Mouse (Mus musculus) heart, adult 2 months (tissue): ENCODE data around the gene Pde4d. TPM values are rescaled to one million over a fixed set of nuclear protein-coding genes. Genes with fewer than 3 reads are reported as not detected.

Source experiments
- DNase-seq, 2 experiments: peaks; one replicate each; pipeline ENCODE4 v3.0.0; 2021
- H3K27ac ChIP-seq: fragments of 200-600 bp; 2 replicates; pipeline ENCODE4 v1.8.1; 2022
- H3K27me3 ChIP-seq: fragments of 200-500 bp; 2 replicates; pipeline ENCODE4 v1.6.1; 2012; ENCODE audit warnings: mild to moderate bottlenecking, low read length, inconsistent platforms, mixed read lengths; ENCODE audit not compliant: control insufficient read depth, insufficient read depth
- H3K36me3 ChIP-seq: fragments of 200-500 bp; 2 replicates; pipeline ENCODE4 v1.6.1; 2012; ENCODE audit warnings: low read length, inconsistent platforms; ENCODE audit not compliant: control insufficient read depth, insufficient read depth
- H3K4me1 ChIP-seq: fragments of 200-500 bp; 2 replicates; pipeline ENCODE4 v1.6.1; 2011; ENCODE audit warnings: low read length; ENCODE audit not compliant: control insufficient read depth, insufficient read depth
- H3K4me3 ChIP-seq: fragments of 200-600 bp; 2 replicates; pipeline ENCODE4 v1.8.1; 2022
- H3K79me2 ChIP-seq: fragments of 200-500 bp; replicated peaks from 2 replicates; pipeline ENCODE4 v1.6.1; 2012; ENCODE audit warnings: mild to moderate bottlenecking, inconsistent platforms, low read length, moderate library complexity, mixed read lengths; ENCODE audit not compliant: control insufficient read depth, insufficient read depth
- H3K9ac ChIP-seq: fragments of 200-500 bp; 2 replicates; pipeline ENCODE4 v1.6.1; 2012; ENCODE audit warnings: low read depth, mild to moderate bottlenecking, control low read depth, inconsistent platforms, low read length, mixed read lengths
- CTCF ChIP-seq: fragments of 200-600 bp; IDR thresholded peaks from 2 replicates; pipeline ENCODE4 v1.8.1; 2022; ENCODE audit warnings: antibody characterized with exemption, mild to moderate bottlenecking, moderate library complexity
- EP300 ChIP-seq: fragments of 200-500 bp; IDR thresholded peaks from 2 replicates; pipeline ENCODE4 v1.6.1; 2011; ENCODE audit warnings: low read depth, low read length, control low read depth; ENCODE audit not compliant: insufficient read depth
- POLR2A ChIP-seq: fragments of 200-500 bp; IDR thresholded peaks from 2 replicates; pipeline ENCODE4 v1.6.1; 2011; ENCODE audit warnings: mild to moderate bottlenecking, low read depth, low read length, control low read depth; ENCODE audit not compliant: insufficient read depth
- whole genome bisulfite sequencing: fragments of 180-500 bp; shearing (Covaris S2); methylation state at CpG from one replicate; pipeline ENCODE4 v1.1.7; 2018; 5-methylcytosine and 5-hydroxymethylcytosine counted together
- intact Hi-C: fragments of 180-260 bp; cut with DNase I; formaldehyde crosslinking; loops from one replicate; pipeline ENCODE4 v1.15.1; 2025
- polyA plus RNA-seq: library from polyadenylated mRNA; depleted of rRNA; stranded (reverse); fragments of >200 nt; gene quantifications from 2 replicates; pipeline ENCODE4 v1.2.3, GENCODE M21; 2012
- total RNA-seq, 2 experiments: library from RNA; stranded (reverse); gene quantifications; 2 replicates each; pipeline ENCODE4 v1.2.3; 2021

Pde4d gene
- total and polyA plus RNA-seq, 3 experiments = 11.5 to 40.1 (median 38.1) TPM

DNA sequence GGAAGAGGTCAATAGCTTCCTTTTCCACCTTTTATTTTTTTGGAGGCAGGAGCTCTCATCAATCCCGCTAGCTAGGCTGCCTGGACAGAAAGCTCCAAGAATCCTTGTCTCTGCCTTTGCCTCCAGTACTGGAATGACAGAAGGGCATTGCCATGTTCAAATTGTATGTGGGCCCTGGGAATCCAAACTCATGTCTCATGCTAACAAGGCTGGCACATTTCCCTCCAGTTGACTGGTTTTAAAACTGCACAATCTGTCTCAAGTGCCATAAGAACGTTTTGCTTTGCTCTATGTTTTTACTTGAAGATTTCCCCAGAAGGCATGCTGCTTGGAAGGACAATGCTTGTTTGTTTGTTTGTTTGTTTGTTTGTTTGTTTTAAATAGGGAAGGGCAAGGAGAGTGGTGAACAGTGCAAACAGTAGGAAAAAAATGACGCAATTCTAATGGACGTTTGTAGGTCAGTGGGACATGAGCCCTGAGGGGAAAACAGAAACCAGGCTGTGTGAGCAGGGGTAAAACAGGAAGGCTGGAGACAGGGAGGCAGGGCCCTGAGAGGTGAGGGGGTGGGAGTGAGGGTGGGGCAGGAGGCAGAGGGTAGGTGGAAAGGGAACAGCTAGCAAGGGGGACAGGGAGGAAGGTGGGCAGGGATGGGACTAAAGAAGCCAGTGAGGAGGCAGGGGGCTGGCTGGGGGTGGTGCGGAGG lies 784.3 kb downstream of the Pde4d start:
- Histone ChIP-seq H3K4me1 (peaks cover 4% of the 10 kb centered on the region), H3K79me2 (no peaks in the 10 kb centered on the region), H3K27ac (no peak overlapping the region), H3K27me3 (no peaks in the 10 kb centered on the region), H3K4me3 (no peak overlapping the region), H3K9ac (no peak overlapping the region), H3K36me3 (no peaks in the 10 kb centered on the region)
- WGBS = 47% methylated on average over 5 of the region's 5 CpGs
- TF ChIP-seq EP300 = no peak
- no peak for TF ChIP-seq POLR2A
- TF ChIP-seq CTCF = no peak
- intact Hi-C loops = loop anchor here (5.0 kb wide), 1 partner anchor 498 kb away; no protein-coding TSS in a partner anchor
- DNase-seq = no peak

DNA sequence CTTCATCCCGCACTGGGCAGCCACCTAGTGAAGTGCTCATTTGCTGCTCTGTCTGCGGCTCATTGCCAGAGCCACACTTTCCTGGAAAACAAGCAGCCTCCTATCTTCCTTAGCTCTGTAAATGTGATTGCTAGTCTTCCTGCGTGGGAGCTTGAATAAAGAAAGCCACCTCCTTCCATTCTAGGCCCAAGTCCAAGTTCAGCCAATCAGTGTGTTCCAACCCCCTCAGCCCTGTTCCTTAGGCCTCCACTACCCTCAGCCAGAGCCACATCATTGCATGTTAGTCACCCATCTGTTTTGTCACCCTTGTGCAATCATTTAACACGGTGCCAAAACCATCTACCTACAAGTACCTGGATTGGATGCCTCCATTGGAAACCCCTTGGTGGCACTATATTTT lies 786.3 kb downstream of the Pde4d start:
- Histone ChIP-seq H3K4me3 (no peak overlapping the region), H3K9ac (no peak overlapping the region), H3K79me2 (no peaks in the 10 kb centered on the region), H3K27ac (no peak overlapping the region), H3K27me3 (no peaks in the 10 kb centered on the region), H3K4me1 (peaks cover 4% of the 10 kb centered on the region), H3K36me3 (no peaks in the 10 kb centered on the region)
- no peak for TF ChIP-seq POLR2A
- peak in 1 of 2 experiments; percentile 22 for DNase-seq
- WGBS = 29% methylated on average over 4 of the region's 4 CpGs
- intact Hi-C loops = loop anchor here (5.0 kb wide), 1 partner anchor 91 kb away; no protein-coding TSS in a partner anchor

DNA sequence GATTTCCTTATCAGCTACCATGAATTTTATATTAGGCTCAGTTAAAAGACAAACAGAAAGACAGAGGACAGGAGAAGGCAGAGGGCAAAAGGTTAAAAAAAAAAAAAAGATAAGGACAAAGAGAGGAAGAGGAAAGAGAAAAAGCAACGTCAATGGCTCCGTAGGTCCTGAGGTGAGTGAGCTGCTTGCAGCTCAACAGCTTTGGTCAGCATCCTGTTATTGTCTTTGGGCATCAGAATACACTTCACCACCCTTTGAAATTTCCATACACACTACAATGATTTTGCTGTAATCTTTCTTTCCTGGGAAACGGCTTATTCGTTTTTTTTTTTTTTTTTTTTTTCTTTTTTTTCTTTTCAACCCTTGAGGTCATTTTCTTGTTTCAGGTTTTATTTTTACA lies 788.9 kb downstream of the Pde4d start:
- Histone ChIP-seq H3K27me3 (no peaks in the 10 kb centered on the region), H3K4me3 (no peak overlapping the region), H3K9ac (no peak overlapping the region), H3K79me2 (no peaks in the 10 kb centered on the region), H3K4me1 (peaks cover 3% of the 10 kb centered on the region), H3K36me3 (no peaks in the 10 kb centered on the region), H3K27ac (no peak overlapping the region; the same call in 1 of the 2 replicates)
- no peak for TF ChIP-seq POLR2A
- no peak for TF ChIP-seq EP300
- TF ChIP-seq CTCF = no peak
- intact Hi-C loops = loop anchor here (5.0 kb wide), 1 partner anchor 89 kb away; no protein-coding TSS in a partner anchor
- DNase-seq = no peak
- 34% methylated on average over 4 of the region's 4 CpGs for WGBS

DNA sequence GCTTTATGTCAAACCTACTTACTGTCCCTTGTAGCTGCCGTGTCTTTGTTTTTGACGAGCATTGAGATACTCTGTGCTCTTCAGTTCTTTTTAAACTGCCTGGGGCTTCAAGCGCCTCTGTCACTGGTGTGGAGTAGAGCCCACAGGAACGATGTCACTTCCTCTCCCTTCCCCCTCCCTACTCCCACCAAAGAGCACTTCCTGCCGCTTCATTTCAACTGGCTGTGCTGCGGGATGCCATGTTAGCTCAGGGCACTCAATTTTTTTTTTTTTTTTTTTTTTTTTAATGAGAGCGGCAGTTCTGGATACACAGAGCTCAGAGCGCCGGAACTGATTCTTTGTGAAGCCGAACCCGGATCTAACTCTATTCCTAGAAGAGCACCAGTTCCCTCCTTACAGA lies 789.5 kb downstream of the Pde4d start:
- peaks cover 3% of the 10 kb centered on the region for H3K4me1 ChIP-seq
- H3K27me3 ChIP-seq = no peaks in the 10 kb centered on the region
- no peaks in the 10 kb centered on the region for H3K36me3 ChIP-seq
- H3K79me2 ChIP-seq = no peaks in the 10 kb centered on the region
- H3K9ac ChIP-seq = no peak overlapping the region
- 0 out of 2 replicates have a peak, but pooled peaks have one; percentile 46 for TF ChIP-seq EP300
- TF ChIP-seq CTCF = no peak
- peak overlapping the region; percentile 60 for H3K27ac ChIP-seq
- H3K4me3 ChIP-seq = no peak overlapping the region
- intact Hi-C loops = loop anchor here (5.0 kb wide), 1 partner anchor 88 kb away; no protein-coding TSS in a partner anchor
- WGBS = 33% methylated on average over 11 of the region's 11 CpGs
- DNase-seq = peak; percentile 33 to 60

DNA sequence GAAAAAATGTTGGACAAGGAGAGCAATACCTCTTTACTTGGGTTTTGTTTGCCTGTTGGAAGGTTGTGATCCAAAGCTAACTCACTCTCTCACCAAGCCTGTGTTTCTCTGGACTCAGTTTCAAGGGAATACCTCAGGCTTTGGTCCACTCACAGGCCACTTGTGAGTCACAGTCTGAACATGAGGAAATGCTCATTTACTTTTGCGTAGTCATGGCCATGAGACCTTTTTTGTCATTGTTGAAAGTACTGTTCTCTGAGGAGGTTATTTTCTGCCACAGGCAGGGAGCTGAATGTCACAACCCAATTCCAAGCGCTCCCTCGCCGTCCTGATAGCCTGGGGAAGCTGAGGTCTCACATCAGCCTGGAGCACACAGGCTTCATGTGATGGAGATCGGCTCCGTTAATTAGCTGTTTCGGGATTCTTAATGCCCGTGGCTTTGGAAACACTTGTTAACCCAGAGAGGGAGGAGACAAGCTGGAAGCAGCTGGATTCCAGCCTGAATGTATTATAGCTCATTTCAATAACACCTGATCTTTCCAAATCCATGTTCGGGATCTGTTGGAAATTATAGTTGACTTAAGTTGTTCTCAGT lies 792.8 kb downstream of the Pde4d start:
- Histone ChIP-seq H3K79me2 (no peaks in the 10 kb centered on the region), H3K4me3 (no peak overlapping the region), H3K27ac (no peak overlapping the region), H3K36me3 (no peaks in the 10 kb centered on the region), H3K27me3 (no peaks in the 10 kb centered on the region), H3K4me1 (no peaks in the 10 kb centered on the region), H3K9ac (no peak overlapping the region)
- no peak for DNase-seq
- WGBS = 69% methylated on average over 9 of the region's 9 CpGs
- TF ChIP-seq POLR2A (no peak), CTCF (no peak), EP300 (no peak)
- intact Hi-C loops = loop anchor here (5.0 kb wide), 1 partner anchor 200 kb away; no protein-coding TSS in a partner anchor

DNA sequence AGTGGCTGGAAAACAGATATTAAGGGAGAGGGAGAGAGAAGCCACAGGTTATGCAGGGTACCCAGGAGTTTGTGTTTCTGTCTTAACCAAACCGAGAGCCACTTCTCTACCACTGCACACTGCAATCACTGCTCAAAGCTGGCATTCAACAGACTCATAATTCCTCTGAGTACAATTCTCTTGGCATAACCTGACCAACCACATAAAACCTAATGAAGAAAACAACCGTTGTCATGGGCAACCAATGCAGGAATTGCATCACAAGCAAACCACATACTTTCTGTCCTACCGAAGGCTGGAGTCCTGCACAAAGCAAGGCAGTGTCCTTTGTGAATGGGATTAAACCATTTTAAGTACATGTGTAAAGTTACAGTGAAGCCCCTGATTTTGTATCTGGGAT lies 793.4 kb downstream of the Pde4d start:
- Histone ChIP-seq H3K36me3 (no peaks in the 10 kb centered on the region; the same call in 1 of the 2 replicates), H3K27ac (no peak overlapping the region), H3K27me3 (no peaks in the 10 kb centered on the region), H3K9ac (no peak overlapping the region), H3K4me3 (no peak overlapping the region), H3K4me1 (no peaks in the 10 kb centered on the region), H3K79me2 (no peaks in the 10 kb centered on the region)
- no peak for DNase-seq
- TF ChIP-seq CTCF (no peak), EP300 (no peak), POLR2A (no peak)
- WGBS = 70% methylated on average over 3 of the region's 3 CpGs
- intact Hi-C loops = loop anchor here (5.0 kb wide), 1 partner anchor 199 kb away; no protein-coding TSS in a partner anchor
